Mouse (Mus musculus) heart, adult 2 months (tissue): Measurements from ENCODE around the gene Smim5. TPM values are rescaled to one million over a fixed set of nuclear protein-coding genes. Genes with fewer than 3 reads are reported as not detected.

Experiments
- DNase-seq, 2 experiments: peaks; one replicate each; pipeline ENCODE4 v3.0.0; 2021
- H3K27ac ChIP-seq: fragments of 200-600 bp; 2 replicates; pipeline ENCODE4 v1.8.1; 2022
- H3K27me3 ChIP-seq: fragments of 200-500 bp; 2 replicates; pipeline ENCODE4 v1.6.1; 2012; ENCODE audit warnings: mild to moderate bottlenecking, low read length, inconsistent platforms, mixed read lengths; ENCODE audit not compliant: control insufficient read depth, insufficient read depth
- H3K36me3 ChIP-seq: fragments of 200-500 bp; 2 replicates; pipeline ENCODE4 v1.6.1; 2012; ENCODE audit warnings: low read length, inconsistent platforms; ENCODE audit not compliant: control insufficient read depth, insufficient read depth
- H3K4me1 ChIP-seq: fragments of 200-500 bp; 2 replicates; pipeline ENCODE4 v1.6.1; 2011; ENCODE audit warnings: low read length; ENCODE audit not compliant: control insufficient read depth, insufficient read depth
- H3K4me3 ChIP-seq: fragments of 200-600 bp; 2 replicates; pipeline ENCODE4 v1.8.1; 2022
- H3K79me2 ChIP-seq: fragments of 200-500 bp; replicated peaks from 2 replicates; pipeline ENCODE4 v1.6.1; 2012; ENCODE audit warnings: mild to moderate bottlenecking, inconsistent platforms, low read length, moderate library complexity, mixed read lengths; ENCODE audit not compliant: control insufficient read depth, insufficient read depth
- H3K9ac ChIP-seq: fragments of 200-500 bp; 2 replicates; pipeline ENCODE4 v1.6.1; 2012; ENCODE audit warnings: low read depth, mild to moderate bottlenecking, control low read depth, inconsistent platforms, low read length, mixed read lengths
- CTCF ChIP-seq: fragments of 200-600 bp; IDR thresholded peaks from 2 replicates; pipeline ENCODE4 v1.8.1; 2022; ENCODE audit warnings: antibody characterized with exemption, mild to moderate bottlenecking, moderate library complexity
- EP300 ChIP-seq: fragments of 200-500 bp; IDR thresholded peaks from 2 replicates; pipeline ENCODE4 v1.6.1; 2011; ENCODE audit warnings: low read depth, low read length, control low read depth; ENCODE audit not compliant: insufficient read depth
- POLR2A ChIP-seq: fragments of 200-500 bp; IDR thresholded peaks from 2 replicates; pipeline ENCODE4 v1.6.1; 2011; ENCODE audit warnings: mild to moderate bottlenecking, low read depth, low read length, control low read depth; ENCODE audit not compliant: insufficient read depth
- WGBS: fragments of 180-500 bp; shearing (Covaris S2); methylation state at CpG from one replicate; pipeline ENCODE4 v1.1.7; 2018; 5-methylcytosine and 5-hydroxymethylcytosine counted together
- intact Hi-C: fragments of 180-260 bp; cut with DNase I; formaldehyde crosslinking; loops from one replicate; pipeline ENCODE4 v1.15.1; 2025
- polyA plus RNA-seq: library from polyadenylated mRNA; depleted of rRNA; stranded (reverse); fragments of >200 nt; gene quantifications from 2 replicates; pipeline ENCODE4 v1.2.3, GENCODE M21; 2012
- total RNA-seq, 2 experiments: library from RNA; stranded (reverse); gene quantifications; 2 replicates each; pipeline ENCODE4 v1.2.3; 2021

The Smim5 gene
- total and polyA plus RNA-seq, 3 experiments: 10.2 to 21.8 (median 17.8) TPM

GRCm38 (mm10) chr11:115939690-115940329, 40.0 kb downstream of the Smim5 start:
- Histone ChIP-seq H3K36me3 (no peaks in the 10 kb centered on the region), H3K4me1 (no peaks in the 10 kb centered on the region), H3K79me2 (no peaks in the 10 kb centered on the region), H3K27me3 (no peaks in the 10 kb centered on the region), H3K27ac (no peak overlapping the region), H3K4me3 (no peak overlapping the region), H3K9ac (no peak overlapping the region)
- DNase-seq: peak; percentile 36 to 61
- TF ChIP-seq CTCF (peak; percentile 100), EP300 (no peak)
- intact Hi-C loops: loop anchor here (2.0 to 10.0 kb wide), 4 partner anchors 59 to 195 kb away; partner anchors contain the start of genes Mrpl38 and Trim65
- WGBS: 25% methylated on average over 6 of the region's 6 CpGs

DNA sequence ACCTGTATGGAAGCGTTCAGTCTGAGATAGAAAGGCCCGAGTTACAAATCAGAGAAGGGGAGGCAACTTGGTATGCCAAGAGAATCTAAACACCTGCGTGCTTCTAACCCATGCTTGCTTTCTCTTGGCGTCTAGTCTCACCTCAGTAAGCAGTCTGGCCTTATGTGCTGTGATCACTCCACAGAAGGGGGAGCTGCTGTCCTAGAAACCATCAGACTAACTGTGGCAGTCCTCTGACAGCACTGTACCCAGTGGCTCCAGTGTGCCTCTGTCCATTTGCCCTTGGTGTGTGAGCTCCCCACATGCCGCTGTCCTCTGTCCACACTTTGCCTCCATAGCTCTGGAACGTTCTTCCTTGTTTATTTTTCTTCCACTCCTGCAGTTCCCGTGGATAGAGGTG, 42.2 kb downstream of the Smim5 start:
- peak; percentile 6; the same call in 1 of the 2 replicates for TF ChIP-seq CTCF
- TF ChIP-seq EP300: no peak
- no peak for TF ChIP-seq POLR2A
- Histone ChIP-seq H3K79me2 (no peaks in the 10 kb centered on the region), H3K4me1 (no peaks in the 10 kb centered on the region), H3K27ac (no peak overlapping the region), H3K36me3 (no peaks in the 10 kb centered on the region), H3K9ac (no peak overlapping the region), H3K27me3 (no peaks in the 10 kb centered on the region), H3K4me3 (no peak overlapping the region)
- no peak for DNase-seq
- intact Hi-C loops: loop anchor here (1.0 kb wide), 1 partner anchor 57 kb away; no protein-coding TSS in a partner anchor
- WGBS: 78% methylated on average over 7 of the region's 7 CpGs

DNA sequence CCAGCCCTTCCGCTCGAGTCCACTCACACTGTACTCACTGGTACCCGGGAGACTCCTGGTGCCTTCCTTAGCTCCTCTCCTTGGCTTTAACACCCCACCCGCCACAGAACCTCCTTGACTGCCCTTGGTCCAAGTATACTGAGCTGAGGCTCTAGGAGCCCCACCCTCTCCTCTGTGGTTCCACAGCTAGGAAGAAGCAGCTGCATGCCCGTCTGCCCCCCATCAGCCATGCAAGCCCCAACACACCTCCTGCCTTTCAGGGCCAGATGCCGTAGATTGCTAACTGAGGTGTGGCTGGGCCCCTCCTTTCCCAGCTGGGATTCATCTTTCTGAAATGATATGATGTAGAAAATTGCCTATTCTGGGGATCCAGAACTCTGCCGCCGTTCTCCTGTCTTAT, 45.5 kb downstream of the Smim5 start:
- H3K9ac ChIP-seq: no peak overlapping the region
- H3K27ac ChIP-seq: no peak overlapping the region
- no peak overlapping the region for H3K4me3 ChIP-seq
- no peak for TF ChIP-seq EP300
- no peak for DNase-seq
- H3K79me2 ChIP-seq: no peaks in the 10 kb centered on the region
- 90% methylated on average over 8 of the region's 8 CpGs for WGBS
- intact Hi-C loops: no loop called here
- no peaks in the 10 kb centered on the region for H3K36me3 ChIP-seq
- no peaks in the 10 kb centered on the region for H3K27me3 ChIP-seq
- H3K4me1 ChIP-seq: no peaks in the 10 kb centered on the region

- intact Hi-C loops: no loop called here
- Histone ChIP-seq H3K9ac (no peak overlapping the region), H3K4me3 (no peak overlapping the region), H3K27ac (peak overlapping the region; percentile 15; the same call in 1 of the 2 replicates), H3K36me3 (no peaks in the 10 kb centered on the region), H3K27me3 (no peaks in the 10 kb centered on the region), H3K79me2 (no peaks in the 10 kb centered on the region), H3K4me1 (no peaks in the 10 kb centered on the region)
- TF ChIP-seq EP300: no peak
- TF ChIP-seq POLR2A: no peak
- no peak for TF ChIP-seq CTCF
- DNase-seq: no peak
- 54% methylated on average over 9 of the region's 9 CpGs for WGBS
These were observed 46.6 kb downstream of the Smim5 start for GRCm38 (mm10) chr11:115946221-115946828.

GRCm38 (mm10) chr11:115948316-115948715, 48.5 kb downstream of the Smim5 start:
- Histone ChIP-seq H3K4me1 (no peaks in the 10 kb centered on the region), H3K4me3 (no peak overlapping the region), H3K27ac (no peak overlapping the region), H3K36me3 (no peaks in the 10 kb centered on the region), H3K27me3 (no peaks in the 10 kb centered on the region), H3K9ac (no peak overlapping the region), H3K79me2 (no peaks in the 10 kb centered on the region)
- no peak for TF ChIP-seq EP300
- TF ChIP-seq CTCF: no peak
- no peak for TF ChIP-seq POLR2A
- intact Hi-C loops: no loop called here
- no peak for DNase-seq
- 83% methylated on average over 9 of the region's 9 CpGs for WGBS

- Histone ChIP-seq H3K9ac (no peak overlapping the region), H3K36me3 (no peaks in the 10 kb centered on the region), H3K4me1 (no peaks in the 10 kb centered on the region), H3K27me3 (no peaks in the 10 kb centered on the region), H3K79me2 (no peaks in the 10 kb centered on the region), H3K4me3 (no peak overlapping the region), H3K27ac (no peak overlapping the region)
- no peak for TF ChIP-seq EP300
- TF ChIP-seq CTCF: no peak
- TF ChIP-seq POLR2A: no peak
- intact Hi-C loops: no loop called here
- DNase-seq: no peak
- 80% methylated on average over 2 of the region's 2 CpGs for WGBS
These were observed 51.0 kb downstream of the Smim5 start for GRCm38 (mm10) chr11:115950719-115951118.
